Mouse (Mus musculus): ENCODE results near the gene Ftl1-ps1. TPM values are rescaled to one million over a fixed set of nuclear protein-coding genes. Genes with fewer than 3 reads are reported as not detected.

Ftl1-ps1 gene
- polyA plus RNA-seq, 1 experiment from 2014 or later = 65.8 TPM

DNA sequence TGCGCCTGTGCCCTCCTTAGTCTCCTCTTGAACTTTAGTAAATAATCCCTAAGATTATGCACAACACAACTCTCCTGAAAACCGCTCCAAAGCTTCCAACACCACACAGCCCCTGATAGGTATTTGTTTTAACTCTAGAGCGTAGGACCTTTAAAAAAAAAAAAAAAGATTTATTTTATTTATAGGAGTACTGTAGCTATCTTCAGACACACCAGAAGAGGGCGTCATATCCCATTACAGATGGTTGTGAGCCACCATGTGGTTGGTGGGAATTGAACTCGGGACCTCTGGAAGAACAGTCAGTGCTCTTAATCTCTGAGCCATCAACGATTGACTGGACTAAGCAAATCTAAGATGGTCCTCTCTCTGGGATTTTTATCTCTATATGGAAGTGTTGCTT is 9.8 kb upstream of the Ftl1-ps1 start:
- Histone ChIP-seq H3K27me3 (ENCODE audit: control insufficient read depth, insufficient read depth, low read length) (no peaks in the 10 kb centered on the region), H3K36me3 (ENCODE audit: control insufficient read depth, insufficient read depth, low read length) (no peaks in the 10 kb centered on the region), H3K4me3 (ENCODE audit: low read depth, low read length) (peak overlapping the region; percentile 63), H3K9me3 (replicated peaks; ENCODE audit: control insufficient read depth, low read length) (no peaks in the 10 kb centered on the region), H3K4me1 (ENCODE audit: control insufficient read depth, insufficient read depth, low read length) (no peaks in the 10 kb centered on the region), H3K27ac (ENCODE audit: low read depth, low read length) (no peak overlapping the region), H3K9ac (ENCODE audit: low read depth, low read length) (no peak overlapping the region), H3K4me2 (peak overlapping the region; percentile 61)
- no peak for ATAC-seq (replicated peaks; ENCODE audit: insufficient number of reproducible peaks, low FRiP score, low TSS enrichment)
- 55% methylated on average over 6 of the region's 6 CpGs for WGBS (ENCODE audit: insufficient replicate concordance)

DNA sequence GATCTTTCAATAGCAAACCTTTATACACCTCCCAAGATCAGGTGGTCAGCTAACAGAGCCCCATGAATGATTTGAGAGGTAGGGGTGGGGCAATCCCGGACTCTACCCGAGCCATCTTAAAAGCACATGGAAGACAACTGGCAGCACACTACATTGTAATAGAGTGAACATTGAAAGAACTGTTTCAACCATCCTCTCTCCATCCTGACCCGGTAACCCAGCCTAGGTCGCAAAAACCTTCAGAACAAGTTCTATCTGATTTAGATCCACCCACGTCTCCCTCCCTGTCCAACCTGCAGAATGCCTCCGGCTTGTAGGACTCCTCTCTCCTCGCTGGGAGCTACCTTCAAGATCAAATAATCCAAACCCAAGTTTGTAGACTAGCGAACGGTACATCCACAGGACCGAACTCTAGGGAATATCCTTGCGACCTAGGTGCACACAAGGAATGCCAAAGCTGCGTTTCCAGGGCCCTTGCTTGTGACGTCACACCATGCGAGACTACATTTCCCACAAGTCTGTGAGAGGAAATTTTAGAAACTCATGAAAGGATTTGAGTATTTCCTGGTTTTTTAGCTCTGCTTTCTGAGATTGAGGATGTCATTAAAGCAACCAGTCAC is 9.0 kb upstream of the Ftl1-ps1 start, which contains the start of gene Zfp72:
Gene Zfp72 (minus strand): TSS at position 466 of the 620 bp plus-strand sequence.
- peak within 1 kb of the TSS; percentile 63 for H3K4me3 ChIP-seq (ENCODE audit: low read depth, low read length)

DNA sequence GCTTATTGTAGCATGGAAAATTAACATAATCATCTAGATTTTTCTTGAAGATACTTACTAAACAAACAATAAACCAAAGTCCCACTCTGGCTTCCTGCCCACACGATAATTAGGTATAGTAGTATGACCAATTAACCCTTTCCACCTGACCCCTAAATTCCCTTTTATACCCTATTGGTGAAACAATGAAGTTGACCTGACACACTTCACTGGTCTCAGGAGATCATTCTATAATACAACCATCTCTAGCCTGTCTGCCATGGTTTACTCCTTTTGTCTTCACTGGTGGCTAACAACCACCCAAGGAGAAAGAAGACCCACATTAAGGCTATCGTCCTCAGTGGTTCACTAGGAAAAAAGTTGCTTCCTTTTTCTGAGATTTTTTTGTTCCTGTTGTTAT is 8.3 kb upstream of the Ftl1-ps1 start:
- Histone ChIP-seq H3K4me3 (ENCODE audit: low read depth, low read length) (no peak overlapping the region), H3K4me1 (ENCODE audit: control insufficient read depth, insufficient read depth, low read length) (no peaks in the 10 kb centered on the region), H3K27me3 (ENCODE audit: control insufficient read depth, insufficient read depth, low read length) (no peaks in the 10 kb centered on the region), H3K9me3 (replicated peaks; ENCODE audit: control insufficient read depth, low read length) (no peaks in the 10 kb centered on the region), H3K4me2 (no peak overlapping the region), H3K36me3 (ENCODE audit: control insufficient read depth, insufficient read depth, low read length) (no peaks in the 10 kb centered on the region), H3K27ac (ENCODE audit: low read depth, low read length) (no peak overlapping the region), H3K9ac (ENCODE audit: low read depth, low read length) (no peak overlapping the region)
- WGBS (ENCODE audit: insufficient replicate concordance) = 69% methylated on average over 2 of the region's 2 CpGs
- no peak for ATAC-seq (replicated peaks; ENCODE audit: insufficient number of reproducible peaks, low FRiP score, low TSS enrichment)

More for the DNA sequence above, 9.0 kb upstream of the Ftl1-ps1 start, which contains the start of gene Zfp72:
- peak within 1 kb of the TSS; percentile 61 for H3K4me2 ChIP-seq
- H3K36me3 ChIP-seq (ENCODE audit: control insufficient read depth, insufficient read depth, low read length) = no peaks in the 10 kb centered on the region
- peak; percentile 77 for ATAC-seq (replicated peaks; ENCODE audit: insufficient number of reproducible peaks, low FRiP score, low TSS enrichment)
- under 1% methylated on average over 14 of the region's 14 CpGs for WGBS (ENCODE audit: insufficient replicate concordance)
- H3K27me3 ChIP-seq (ENCODE audit: control insufficient read depth, insufficient read depth, low read length) = no peaks in the 10 kb centered on the region
- no peaks in the 10 kb centered on the region for H3K9me3 ChIP-seq (replicated peaks; ENCODE audit: control insufficient read depth, low read length)
- peak within 1 kb of the TSS; percentile 68 for H3K9ac ChIP-seq (ENCODE audit: low read depth, low read length)
- H3K4me1 ChIP-seq (ENCODE audit: control insufficient read depth, insufficient read depth, low read length) = no peaks in the 10 kb centered on the region
- H3K27ac ChIP-seq (ENCODE audit: low read depth, low read length) = no peak within 1 kb of the TSS

DNA sequence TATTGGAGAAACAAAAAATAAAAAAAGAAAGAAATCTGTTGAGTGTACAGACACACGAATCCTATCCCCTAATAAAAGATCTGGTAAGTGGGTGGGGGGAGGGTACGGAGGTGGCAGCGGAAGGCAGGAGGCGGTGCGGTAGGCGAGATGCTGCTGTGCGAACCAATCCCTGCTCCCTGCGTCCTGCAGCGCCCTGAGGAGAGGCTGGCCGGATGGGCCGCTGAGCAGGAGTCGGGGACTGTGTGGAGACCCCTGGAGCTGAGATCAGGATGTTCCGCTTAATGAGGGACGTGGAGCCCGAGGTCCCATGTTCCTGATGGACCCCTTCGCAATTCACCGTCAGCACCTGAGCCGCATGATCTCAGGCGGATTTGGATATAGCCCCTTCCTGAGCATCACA is 40.4 kb downstream of the Ftl1-ps1 start:
- peak overlapping the region; percentile 19; the same call in 1 of the 2 replicates for H3K4me2 ChIP-seq

More for the DNA sequence above, 40.4 kb downstream of the Ftl1-ps1 start:
- Histone ChIP-seq H3K4me1 (ENCODE audit: control insufficient read depth, insufficient read depth, low read length) (no peaks in the 10 kb centered on the region), H3K27ac (ENCODE audit: low read depth, low read length) (no peak overlapping the region), H3K9me3 (replicated peaks; ENCODE audit: control insufficient read depth, low read length) (peaks cover 15% of the 10 kb centered on the region), H3K9ac (ENCODE audit: low read depth, low read length) (no peak overlapping the region), H3K4me3 (ENCODE audit: low read depth, low read length) (no peak overlapping the region), H3K27me3 (ENCODE audit: control insufficient read depth, insufficient read depth, low read length) (no peaks in the 10 kb centered on the region), H3K36me3 (ENCODE audit: control insufficient read depth, insufficient read depth, low read length) (no peaks in the 10 kb centered on the region; the same call in 1 of the 2 replicates)
- 22% methylated on average over 19 of the region's 19 CpGs for WGBS (ENCODE audit: insufficient replicate concordance)
- ATAC-seq (replicated peaks; ENCODE audit: insufficient number of reproducible peaks, low FRiP score, low TSS enrichment) = no peak

MicroRNAs within 50 kb of the gene (microRNA counts, 519-probe panel; counts per million panel counts)
- microRNA mmu-miR-692 = 32.2 counts per million

Small RNAs within 50 kb of the gene (microRNA-seq; reads per million reads assigned to microRNA genes)
- not detected for gene Mir692-3 (ENCODE audit: borderline number of aligned reads)

Other genes starting within 250 kb of the Ftl1-ps1 start
- gene Exoc3, start 191.0 kb upstream of the Ftl1-ps1 start, polyA plus RNA-seq (2014; fragmentation: Nextera tagmentation; extraction: Ambion mirVana) = 58.0 and 64.4 TPM in 2 replicates
- 0.70 and 0.76 TPM in 2 replicates for gene Ahrr, start 107.4 kb upstream of the Ftl1-ps1 start, polyA plus RNA-seq (2014; fragmentation: Nextera tagmentation; extraction: Ambion mirVana)
- gene Pdcd6, start 82.1 kb upstream of the Ftl1-ps1 start, polyA plus RNA-seq (2014; fragmentation: Nextera tagmentation; extraction: Ambion mirVana) = 102 and 103 TPM in 2 replicates
- gene Sdha, start 49.4 kb upstream of the Ftl1-ps1 start, polyA plus RNA-seq (2014; fragmentation: Nextera tagmentation; extraction: Ambion mirVana) = 346 and 441 TPM in 2 replicates
- gene Ccdc127, start 49.4 kb upstream of the Ftl1-ps1 start, polyA plus RNA-seq (2014; fragmentation: Nextera tagmentation; extraction: Ambion mirVana) = 51.8 and 55.5 TPM in 2 replicates
- gene Lrrc14b, start 35.7 kb upstream of the Ftl1-ps1 start, polyA plus RNA-seq (2014; fragmentation: Nextera tagmentation; extraction: Ambion mirVana) = 0.60 and 1.3 TPM in 2 replicates
- gene Zfp72, start 8.9 kb upstream of the Ftl1-ps1 start, polyA plus RNA-seq (2014; fragmentation: Nextera tagmentation; extraction: Ambion mirVana) = 3.3 and 4.4 TPM in 2 replicates
- gene Zfp825, start 94.3 kb downstream of the Ftl1-ps1 start, polyA plus RNA-seq (2014; fragmentation: Nextera tagmentation; extraction: Ambion mirVana) = 15.6 and 17.0 TPM in 2 replicates
- 11.2 and 13.4 TPM in 2 replicates for gene Erap1, start 239.9 kb downstream of the Ftl1-ps1 start, polyA plus RNA-seq (2014; fragmentation: Nextera tagmentation; extraction: Ambion mirVana)

Data from heart, embryonic 11.5 days (tissue).